Mouse (Mus musculus) forebrain, embryonic 10.5 days (tissue): ENCODE data around the gene Rab11fip5. TPM values are rescaled to one million over a fixed set of nuclear protein-coding genes. Genes with fewer than 3 reads are reported as not detected.

Experiments used
- DNase-seq: peaks from one replicate; pipeline ENCODE4 v3.0.0-alpha.2; 2017; ENCODE audit warnings: low spot score; ENCODE audit errors: extremely low spot score
- H3K27ac ChIP-seq: fragments of 300-500 bp; sonication (generic); 2 replicates; pipeline ENCODE4 v1.5.1; 2016; ENCODE audit warnings: mild to moderate bottlenecking
- H3K27me3 ChIP-seq: fragments of 300-500 bp; sonication (generic); 2 replicates; pipeline ENCODE4 v1.6.1; 2016; ENCODE audit warnings: mild to moderate bottlenecking; ENCODE audit not compliant: poor library complexity, severe bottlenecking
- H3K36me3 ChIP-seq: fragments of 300-500 bp; sonication (generic); replicated peaks from 2 replicates; pipeline ENCODE4 v1.6.1; 2016; ENCODE audit warnings: mild to moderate bottlenecking, moderate library complexity
- H3K4me1 ChIP-seq: fragments of 300-500 bp; sonication (generic); 2 replicates; pipeline ENCODE4 v1.6.1; 2016
- H3K4me3 ChIP-seq: fragments of 300-500 bp; sonication (generic); 2 replicates; pipeline ENCODE4 v1.5.1; 2016; ENCODE audit warnings: mild to moderate bottlenecking, moderate library complexity
- H3K9me3 ChIP-seq: fragments of 300-500 bp; sonication (generic); 2 replicates; pipeline ENCODE4 v1.6.1; 2016; ENCODE audit warnings: mild to moderate bottlenecking, moderate library complexity
- WGBS: fragments of 180-500 bp; shearing (Covaris S2); methylation state at CpG from one replicate; pipeline ENCODE4 v1.1.7; 2016; 5-methylcytosine and 5-hydroxymethylcytosine counted together
- polyA plus RNA-seq: library from polyadenylated mRNA; unstranded; fragments of >200 nt; fragmentation: Nextera tagmentation; extraction: Ambion mirVana; gene quantifications from 2 replicates; pipeline ENCODE4 v1.2.1, GENCODE M21; 2016

Gene Rab11fip5
- polyA plus RNA-seq, 1 experiment from 2014 or later = 3.1 TPM

DNA sequence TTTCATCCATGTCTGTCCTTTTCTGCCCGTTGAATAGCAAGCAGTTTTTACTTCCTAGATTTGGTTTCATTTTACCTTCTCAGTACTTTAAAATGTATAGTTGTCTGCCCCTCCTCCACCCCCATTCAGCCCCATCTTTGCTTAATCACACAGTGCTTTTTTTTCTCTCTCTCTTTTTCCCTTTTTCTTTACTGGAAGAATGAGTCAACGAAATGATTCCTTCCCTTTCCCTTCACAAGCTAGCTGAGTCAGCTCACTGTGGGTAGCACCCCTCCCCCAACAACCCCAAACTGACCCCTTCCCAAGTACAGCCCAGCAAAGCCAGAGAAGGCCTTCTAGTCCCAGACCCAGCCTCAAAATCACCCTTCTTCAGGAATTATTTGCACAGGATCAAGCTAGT lies 49.3 kb downstream of the Rab11fip5 start:
- WGBS = 52% methylated on average over 2 of the region's 2 CpGs
- Histone ChIP-seq H3K27ac (0 out of 2 replicates have a peak overlapping the region, but pooled peaks have one; percentile 1), H3K4me1 (peaks cover 18% of the 10 kb centered on the region)

DNA sequence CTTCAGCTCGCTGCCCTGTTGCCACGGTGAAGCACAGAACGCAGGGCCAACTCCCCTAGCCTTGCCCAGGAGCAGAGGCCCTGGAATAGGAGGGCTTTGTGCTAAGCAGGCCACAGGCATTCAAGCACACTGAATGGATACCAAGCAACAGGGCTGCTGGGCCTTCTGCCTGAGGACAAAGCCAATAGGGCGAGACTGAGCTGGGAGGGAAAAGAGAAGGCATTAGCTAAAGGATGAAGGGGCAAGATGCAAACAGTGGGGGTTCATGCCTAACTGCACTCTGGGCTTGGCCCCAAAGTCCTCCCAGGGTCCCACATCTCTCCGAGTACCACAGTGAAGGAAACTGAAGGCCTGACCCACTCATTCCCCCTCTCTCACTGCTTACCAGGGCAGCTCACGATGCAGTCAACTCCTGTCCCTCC lies 54.0 kb downstream of the Rab11fip5 start:
- DNase-seq = peak; percentile 53
- Histone ChIP-seq H3K4me3 (no peak overlapping the region), H3K9me3 (no peaks in the 10 kb centered on the region), H3K4me1 (peaks cover 19% of the 10 kb centered on the region), H3K27ac (peak overlapping the region; percentile 85), H3K36me3 (peaks cover 27% of the 10 kb centered on the region), H3K27me3 (no peaks in the 10 kb centered on the region)
- WGBS = 31% methylated on average over 6 of the region's 6 CpGs

More for the DNA sequence above, 49.3 kb downstream of the Rab11fip5 start:
- no peaks in the 10 kb centered on the region for H3K9me3 ChIP-seq
- no peak overlapping the region for H3K4me3 ChIP-seq
- no peak for DNase-seq
- 0 out of 2 replicates have a peak, but pooled peaks cover 2% of the 10 kb centered on the region for H3K36me3 ChIP-seq
- H3K27me3 ChIP-seq = no peaks in the 10 kb centered on the region

DNA sequence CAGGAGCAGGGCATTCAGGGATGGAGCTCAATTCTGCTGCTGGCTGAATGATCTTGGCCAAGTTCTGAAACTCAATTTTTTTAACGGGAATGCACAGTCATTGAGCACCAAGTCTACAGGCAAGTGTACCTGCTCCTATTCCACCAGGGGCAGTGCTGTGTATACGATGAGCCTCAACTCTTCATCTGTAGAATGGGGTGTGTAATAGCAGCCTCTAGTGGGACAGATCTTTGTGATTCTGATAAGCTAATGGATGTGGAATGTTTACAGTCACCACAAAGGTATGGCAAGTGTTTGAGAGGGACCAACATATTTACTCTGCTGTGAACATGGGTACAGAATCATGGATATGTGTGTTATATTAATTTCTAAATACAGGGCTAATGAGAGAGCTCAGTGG lies 58.2 kb downstream of the Rab11fip5 start:
- WGBS = 89% methylated on average over 2 of the region's 2 CpGs
- Histone ChIP-seq H3K27ac (no peak overlapping the region), H3K9me3 (no peaks in the 10 kb centered on the region), H3K36me3 (peaks cover 25% of the 10 kb centered on the region), H3K27me3 (no peaks in the 10 kb centered on the region), H3K4me1 (peaks cover 23% of the 10 kb centered on the region), H3K4me3 (no peak overlapping the region)
- no peak for DNase-seq

DNA sequence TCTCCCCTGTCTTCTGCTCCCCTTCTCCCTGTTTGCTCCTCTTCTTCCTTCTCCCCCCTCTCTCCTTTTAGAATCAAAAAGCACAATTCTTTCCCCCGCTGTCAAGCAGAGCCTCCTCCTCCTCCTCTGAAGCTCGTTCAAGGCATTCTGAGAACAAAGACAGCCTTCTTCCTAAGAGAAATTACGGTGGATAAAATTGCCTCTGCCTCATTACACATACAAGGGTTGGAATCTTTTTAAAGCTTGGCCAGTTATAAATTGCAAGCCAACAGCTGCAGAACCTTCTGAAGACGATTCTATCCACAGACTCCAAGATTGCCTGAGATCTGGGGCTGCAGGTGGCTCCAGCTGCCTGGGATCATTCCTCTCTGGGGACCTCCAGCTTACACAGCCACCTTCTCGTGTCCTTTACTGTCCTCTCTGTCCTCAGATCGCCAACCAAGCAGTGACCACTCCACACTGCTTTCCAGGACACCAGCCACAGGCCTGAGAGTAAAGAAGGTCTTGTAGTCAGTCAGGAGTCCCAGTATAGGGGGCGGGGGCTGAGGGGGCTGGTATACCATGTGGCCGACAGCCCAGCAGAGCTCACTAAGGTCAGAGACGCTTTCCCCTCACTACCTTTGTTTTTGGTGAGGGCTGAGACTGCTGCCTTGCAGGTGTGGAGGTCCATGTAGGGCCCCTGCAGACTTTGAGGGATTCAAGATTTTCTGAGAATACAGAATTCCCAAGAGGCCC lies 60.2 kb downstream of the Rab11fip5 start:
- H3K4me3 ChIP-seq = no peak overlapping the region; the same call in 1 of the 2 replicates
- no peaks in the 10 kb centered on the region for H3K9me3 ChIP-seq
- H3K4me1 ChIP-seq = peaks cover 13% of the 10 kb centered on the region
- H3K27ac ChIP-seq = peak overlapping the region; percentile 78
- WGBS = 45% methylated on average over 9 of the region's 9 CpGs
- DNase-seq = no peak
- H3K27me3 ChIP-seq = no peaks in the 10 kb centered on the region
- H3K36me3 ChIP-seq = peaks cover 18% of the 10 kb centered on the region

DNA sequence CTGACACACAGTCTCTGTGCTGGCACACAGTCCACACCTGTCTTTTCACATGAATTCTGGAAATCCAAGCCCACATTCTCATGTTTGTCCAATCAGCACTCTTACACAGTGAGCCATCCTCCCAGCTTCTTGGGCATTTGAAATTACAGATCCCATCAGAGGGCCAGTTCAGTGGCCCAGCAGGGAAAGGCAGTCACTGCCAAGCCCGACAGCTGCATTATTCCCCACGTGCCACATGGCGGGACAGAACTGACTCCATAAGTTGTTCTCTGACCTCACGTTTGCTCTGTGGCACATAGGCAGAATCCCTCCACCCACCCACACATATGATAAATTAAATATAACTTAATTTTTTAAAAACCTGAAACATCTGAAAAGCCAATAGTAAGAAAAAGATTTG lies 66.5 kb downstream of the Rab11fip5 start:
- H3K27me3 ChIP-seq = no peaks in the 10 kb centered on the region
- WGBS = 90% methylated on average over 4 of the region's 4 CpGs
- no peaks in the 10 kb centered on the region for H3K9me3 ChIP-seq
- no peaks in the 10 kb centered on the region for H3K36me3 ChIP-seq
- no peak for DNase-seq
- peaks cover 7% of the 10 kb centered on the region for H3K4me1 ChIP-seq
- H3K27ac ChIP-seq = no peak overlapping the region
- no peak overlapping the region for H3K4me3 ChIP-seq

DNA sequence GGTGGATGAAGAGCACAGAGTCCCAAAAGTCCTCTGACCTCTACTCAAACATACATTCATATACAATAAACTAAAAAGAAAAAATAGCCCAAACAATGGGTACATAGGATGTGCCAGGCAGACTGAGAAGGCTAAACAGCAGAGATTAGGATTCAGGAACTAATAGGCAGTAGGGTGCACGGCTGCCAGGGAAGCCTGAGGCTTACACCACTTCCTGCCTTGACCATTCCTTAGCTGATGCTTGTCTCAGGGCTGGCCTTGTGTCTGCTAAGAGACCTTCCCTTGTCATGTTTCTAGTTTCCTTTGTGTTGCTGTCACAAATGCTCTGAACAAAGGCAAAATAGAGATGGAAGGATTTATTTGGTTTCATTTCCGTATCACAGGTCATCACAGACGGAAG lies 68.1 kb downstream of the Rab11fip5 start:
- WGBS = 80% methylated on average over 3 of the region's 3 CpGs

DNA sequence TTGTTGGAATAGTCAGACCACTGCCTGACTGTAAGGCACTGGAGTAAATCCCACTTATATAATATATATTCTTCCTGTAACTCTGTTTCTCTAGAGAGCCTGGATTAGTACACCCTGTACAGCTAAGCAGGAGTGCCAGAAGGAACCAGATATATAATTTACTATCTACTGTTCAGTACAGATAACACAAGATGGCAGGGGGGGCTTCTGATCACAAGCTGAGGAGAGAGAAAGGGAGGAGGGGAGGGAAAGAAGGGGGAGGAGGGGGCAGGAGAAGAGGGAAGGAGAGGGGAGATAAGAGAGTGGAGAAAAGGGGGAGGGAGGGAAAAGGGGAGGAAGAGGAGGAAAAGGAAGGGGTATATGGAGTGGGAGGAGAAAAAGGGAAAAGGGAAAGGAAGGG lies 68.6 kb downstream of the Rab11fip5 start:
- H3K36me3 ChIP-seq = no peaks in the 10 kb centered on the region
- DNase-seq = no peak
- no peak overlapping the region for H3K4me3 ChIP-seq
- no peaks in the 10 kb centered on the region for H3K27me3 ChIP-seq
- H3K9me3 ChIP-seq = no peaks in the 10 kb centered on the region
- no peak overlapping the region for H3K27ac ChIP-seq
- H3K4me1 ChIP-seq = peaks cover 18% of the 10 kb centered on the region

More for the DNA sequence above, 68.1 kb downstream of the Rab11fip5 start:
- DNase-seq = no peak
- H3K4me1 ChIP-seq = peaks cover 18% of the 10 kb centered on the region
- no peaks in the 10 kb centered on the region for H3K9me3 ChIP-seq
- no peaks in the 10 kb centered on the region for H3K27me3 ChIP-seq
- no peak overlapping the region for H3K27ac ChIP-seq
- H3K4me3 ChIP-seq = no peak overlapping the region
- no peaks in the 10 kb centered on the region for H3K36me3 ChIP-seq

DNA sequence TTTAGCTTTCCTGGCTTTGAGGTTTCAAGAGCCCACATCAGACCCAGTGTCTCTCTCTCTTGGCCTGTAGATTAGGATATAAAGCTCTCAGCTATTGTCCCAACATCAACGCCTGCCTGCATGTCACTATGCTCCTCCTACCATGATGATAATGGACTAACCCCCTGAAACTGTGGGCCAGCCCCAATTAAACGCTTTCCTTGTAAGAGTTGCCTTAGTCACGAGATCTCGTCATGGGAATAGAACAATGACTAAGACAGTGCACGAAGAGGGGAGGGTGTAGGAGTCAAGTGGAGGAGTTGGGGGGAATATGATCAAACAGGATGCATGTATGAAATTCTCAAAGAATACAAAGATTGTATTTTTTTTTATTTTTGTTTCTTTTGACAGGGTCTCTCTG lies 69.5 kb downstream of the Rab11fip5 start:
- H3K9me3 ChIP-seq = no peaks in the 10 kb centered on the region
- WGBS = 72% methylated on average over 5 of the region's 5 CpGs
- H3K4me3 ChIP-seq = no peak overlapping the region
- H3K27ac ChIP-seq = no peak overlapping the region
- no peaks in the 10 kb centered on the region for H3K27me3 ChIP-seq
- peaks cover 18% of the 10 kb centered on the region for H3K4me1 ChIP-seq
- H3K36me3 ChIP-seq = no peaks in the 10 kb centered on the region
- DNase-seq = no peak

DNA sequence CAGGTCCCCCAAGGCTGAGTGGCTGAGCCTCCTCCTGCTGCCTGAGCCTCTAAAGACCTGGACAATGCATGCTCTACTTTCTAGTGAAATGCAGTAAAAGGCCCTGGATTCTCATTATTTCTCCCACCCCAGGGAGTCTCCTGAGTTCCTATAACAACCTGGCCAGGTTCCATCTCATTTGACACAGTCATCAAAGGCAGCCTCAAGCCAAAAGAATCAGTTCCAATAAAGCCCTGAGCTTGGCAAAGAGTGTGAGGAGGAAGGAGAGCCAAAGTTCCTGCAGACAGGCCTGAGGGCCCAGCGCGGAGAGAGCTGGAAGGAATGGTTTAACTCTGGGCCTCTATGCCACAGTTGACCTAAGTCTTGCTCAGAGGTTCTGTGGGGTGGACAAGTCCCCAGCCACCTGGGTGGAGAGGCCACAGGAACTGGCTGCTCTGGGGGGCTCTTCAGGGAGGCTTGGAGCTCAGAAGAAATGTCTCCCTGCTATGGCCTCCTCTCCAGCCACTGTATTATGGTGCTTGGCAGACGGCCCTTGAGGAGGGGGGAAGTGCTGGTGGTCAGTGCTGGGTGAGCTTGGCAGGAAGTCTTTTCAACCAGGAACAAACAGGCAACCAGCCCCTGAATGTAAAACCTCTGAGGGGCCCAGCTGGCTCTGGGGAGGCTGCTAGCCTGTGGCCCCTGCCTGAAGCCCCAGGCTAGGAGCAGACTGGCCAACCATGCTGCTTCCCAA lies 71.9 kb downstream of the Rab11fip5 start:
- Histone ChIP-seq H3K36me3 (peaks cover 6% of the 10 kb centered on the region; the same call in 1 of the 2 replicates), H3K27ac (peak overlapping the region; percentile 70), H3K4me1 (peaks cover 18% of the 10 kb centered on the region), H3K4me3 (no peak overlapping the region), H3K27me3 (no peaks in the 10 kb centered on the region), H3K9me3 (no peaks in the 10 kb centered on the region)
- 63% methylated on average over 3 of the region's 3 CpGs for WGBS
- no peak for DNase-seq

DNA sequence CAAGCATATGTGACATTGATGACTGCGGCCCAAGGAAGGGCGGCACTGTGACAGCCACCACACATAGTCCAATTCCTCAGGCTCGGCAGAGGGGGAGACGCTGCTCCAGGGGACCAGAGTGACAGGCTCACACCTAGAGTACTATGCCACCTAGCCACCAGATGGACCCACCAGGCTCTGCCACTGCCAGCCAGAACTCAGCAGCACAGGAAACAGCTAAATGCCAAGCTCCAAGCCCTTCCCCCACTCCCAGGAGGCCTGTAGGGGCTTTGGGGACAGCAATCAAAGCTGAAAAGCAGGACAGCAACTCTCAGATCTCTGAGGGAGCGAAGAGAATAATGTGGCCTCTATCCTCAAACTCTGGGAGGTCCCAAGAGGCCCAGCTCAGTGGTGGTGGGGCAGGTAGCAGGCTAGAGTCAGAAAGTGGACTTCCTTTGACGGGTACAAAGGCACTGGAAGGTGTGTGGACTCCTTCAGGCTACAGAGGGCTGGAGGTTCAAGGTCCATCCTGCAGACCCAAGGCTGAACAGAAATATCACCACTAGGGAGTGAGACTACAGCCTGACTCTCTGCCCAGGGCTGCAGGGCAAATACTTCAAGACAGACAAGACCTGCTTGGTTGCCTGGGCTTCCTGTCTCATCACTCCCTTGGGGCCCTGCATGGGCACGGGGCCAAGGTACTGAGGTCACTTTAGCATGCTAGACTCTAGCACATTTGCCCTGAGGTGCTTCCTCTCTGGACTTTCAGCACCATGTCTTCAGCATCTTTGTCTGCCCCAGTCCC lies 78.9 kb downstream of the Rab11fip5 start:
- no peaks in the 10 kb centered on the region for H3K27me3 ChIP-seq
- peaks cover 41% of the 10 kb centered on the region for H3K4me1 ChIP-seq
- no peaks in the 10 kb centered on the region for H3K9me3 ChIP-seq
- H3K4me3 ChIP-seq = no peak overlapping the region
- H3K36me3 ChIP-seq = peaks cover 12% of the 10 kb centered on the region
- peak overlapping the region; percentile 72 for H3K27ac ChIP-seq
- WGBS = 66% methylated on average over 7 of the region's 7 CpGs
- no peak for DNase-seq

DNA sequence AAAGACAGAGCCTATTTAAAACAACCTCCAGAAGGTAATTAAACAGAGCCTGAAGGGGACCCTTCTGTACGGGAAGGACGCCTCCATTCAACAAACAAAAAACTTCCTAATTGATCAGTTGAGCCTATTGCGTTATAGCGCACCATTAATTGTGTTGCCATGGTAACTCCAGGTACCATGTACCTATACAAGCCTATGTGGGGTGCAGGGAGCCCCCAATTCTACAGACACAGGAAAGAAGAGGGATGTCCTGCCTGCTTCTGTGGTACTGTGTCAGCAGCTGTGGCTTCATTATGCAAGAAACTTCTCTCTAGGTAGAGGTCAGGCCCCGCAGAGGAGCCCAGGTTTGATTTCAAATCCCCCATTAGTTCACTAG lies 80.4 kb downstream of the Rab11fip5 start:
- H3K9me3 ChIP-seq = no peaks in the 10 kb centered on the region
- peaks cover 9% of the 10 kb centered on the region for H3K36me3 ChIP-seq
- no peak overlapping the region; the same call in 1 of the 2 replicates for H3K4me3 ChIP-seq
- peaks cover 41% of the 10 kb centered on the region for H3K4me1 ChIP-seq
- 47% methylated on average over 5 of the region's 5 CpGs for whole genome bisulfite sequencing
- no peak for DNase-seq
- no peaks in the 10 kb centered on the region for H3K27me3 ChIP-seq
- H3K27ac ChIP-seq = peak overlapping the region; percentile 87

DNA sequence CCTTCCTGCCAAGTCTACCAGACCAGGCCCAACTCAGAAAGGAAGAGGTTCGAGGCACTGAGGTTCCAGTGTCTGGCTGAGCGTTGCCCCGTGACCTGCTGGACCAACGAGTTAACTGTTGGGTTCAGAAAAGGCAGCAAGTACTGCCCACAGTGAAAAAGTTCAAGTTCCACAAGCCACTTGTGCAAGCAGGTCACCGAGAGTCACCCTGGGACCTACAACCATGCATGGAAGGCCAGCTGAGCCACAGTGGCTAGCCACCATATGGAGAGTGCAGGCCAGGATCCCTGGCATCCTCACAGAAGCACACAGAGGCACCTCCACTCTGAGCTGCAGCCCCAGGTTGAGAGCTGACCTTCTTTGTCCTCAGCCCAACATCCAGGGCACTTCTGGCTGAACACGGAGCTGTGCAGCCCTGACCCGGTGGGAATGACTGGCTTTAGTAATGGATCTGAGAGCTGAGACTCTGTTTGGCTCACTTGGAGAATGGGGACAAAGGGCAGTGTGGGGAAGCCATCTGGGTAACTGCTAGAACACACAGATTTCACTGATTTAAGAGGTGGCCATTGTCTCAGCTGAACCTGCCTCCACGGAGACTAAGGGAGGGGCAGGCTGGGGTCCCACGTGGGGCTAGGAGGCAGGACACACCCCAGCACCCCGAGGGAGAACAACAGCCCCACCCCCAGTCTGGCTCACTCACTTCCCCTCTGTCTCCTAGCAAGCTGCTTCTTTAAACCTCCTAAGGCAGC lies 81.0 kb downstream of the Rab11fip5 start:
- 47% methylated on average over 10 of the region's 10 CpGs for WGBS
- peak; percentile 52 for DNase-seq
- no peak overlapping the region; the same call in 1 of the 2 replicates for H3K4me3 ChIP-seq
- no peaks in the 10 kb centered on the region for H3K27me3 ChIP-seq
- H3K4me1 ChIP-seq = peaks cover 41% of the 10 kb centered on the region
- H3K27ac ChIP-seq = peak overlapping the region; percentile 87
- H3K9me3 ChIP-seq = no peaks in the 10 kb centered on the region
- peaks cover 6% of the 10 kb centered on the region for H3K36me3 ChIP-seq
